Mouse (Mus musculus) liver, postnatal 0 days (tissue): ENCODE results near the gene Luc7l. TPM values are rescaled to one million over a fixed set of nuclear protein-coding genes. Genes with fewer than 3 reads are reported as not detected.
A peak's percentile ranks its signal among the peaks of the same experiment; 100 is the strongest.

Source experiments
- ATAC-seq: fragments of 200-750 bp; cut with Nextera tagmentation; 2 replicates; pipeline ENCODE4 v1.8.0; 2017; ENCODE audit warnings: mild to moderate bottlenecking, moderate library complexity
- DNase-seq: peaks from one replicate; pipeline ENCODE4 v3.0.0-alpha.2; 2016
- H3K27ac ChIP-seq: fragments of 300-500 bp; sonication (generic); 2 replicates; pipeline ENCODE4 v1.5.1; 2014; ENCODE audit warnings: antibody characterized with exemption, moderate library complexity, mild to moderate bottlenecking, low read depth
- H3K27me3 ChIP-seq: fragments of 300-500 bp; sonication (generic); 2 replicates; pipeline ENCODE4 v1.6.1; 2014; ENCODE audit warnings: low read length, control low read depth, mixed read lengths; ENCODE audit not compliant: insufficient read depth
- H3K36me3 ChIP-seq: fragments of 300-500 bp; sonication (generic); replicated peaks from 2 replicates; pipeline ENCODE4 v1.6.1; 2014; ENCODE audit warnings: mild to moderate bottlenecking, control low read depth, low read length, moderate library complexity, mixed read lengths; ENCODE audit not compliant: insufficient read depth
- H3K4me1 ChIP-seq: fragments of 300-500 bp; sonication (generic); 2 replicates; pipeline ENCODE4 v1.6.1; 2014; ENCODE audit warnings: antibody characterized with exemption, mild to moderate bottlenecking, control low read depth; ENCODE audit not compliant: insufficient read depth
- H3K4me2 ChIP-seq: fragments of 300-500 bp; sonication (generic); 2 replicates; pipeline ENCODE4 v1.6.1; 2014; ENCODE audit warnings: low read depth, mild to moderate bottlenecking, low read length, moderate library complexity, mixed read lengths
- H3K4me3 ChIP-seq: fragments of 300-500 bp; sonication (generic); 2 replicates; pipeline ENCODE4 v1.5.1; 2014; ENCODE audit warnings: low read depth, low read length
- H3K9ac ChIP-seq: fragments of 300-500 bp; sonication (generic); replicated peaks from 2 replicates; pipeline ENCODE4 v1.6.1; 2014; ENCODE audit warnings: mild to moderate bottlenecking, moderate library complexity
- H3K9me3 ChIP-seq: fragments of 300-500 bp; sonication (generic); 2 replicates; pipeline ENCODE4 v1.6.1; 2016; ENCODE audit warnings: mild to moderate bottlenecking, control low read depth, low read length, mixed read lengths
- CTCF ChIP-seq: sonication (generic); IDR thresholded peaks from 2 replicates; pipeline ENCODE4 v1.5.1; 2016; ENCODE audit warnings: antibody characterized with exemption, low read depth
- EP300 ChIP-seq: IDR thresholded peaks from 2 replicates; pipeline ENCODE4 v1.6.1; 2016; ENCODE audit warnings: antibody characterized with exemption, low read depth, mild to moderate bottlenecking
- WGBS: fragments of 180-500 bp; shearing (Covaris S2); extraction: QIAGEN DNeasy Blood & Tissue Kit; methylation state at CpG from one replicate; pipeline ENCODE4 v1.1.7; 2014; ENCODE audit not compliant: insufficient replicate concordance; 5-methylcytosine and 5-hydroxymethylcytosine counted together
- polyA plus RNA-seq: library from polyadenylated mRNA; unstranded; fragments of >200 nt; fragmentation: Nextera tagmentation; extraction: Ambion mirVana; gene quantifications from 2 replicates; pipeline ENCODE4 v1.2.1, GENCODE M21; 2015

Gene Luc7l
- polyA plus RNA-seq, 1 experiment from 2014 or later: 21.8 TPM

GRCm38 (mm10) chr17:26314291-26314690 is 61.6 kb downstream of the Luc7l start:
- H3K9ac ChIP-seq: no peak overlapping the region
- H3K4me1 ChIP-seq: no peaks in the 10 kb centered on the region
- H3K4me3 ChIP-seq: no peak overlapping the region
- WGBS: 11% methylated on average over 6 of the region's 6 CpGs
- ATAC-seq (no peak), DNase-seq (peak; percentile 72)
- no peaks in the 10 kb centered on the region for H3K9me3 ChIP-seq
- H3K27ac ChIP-seq: no peak overlapping the region
- H3K36me3 ChIP-seq: no peaks in the 10 kb centered on the region
- H3K27me3 ChIP-seq: no peaks in the 10 kb centered on the region
- H3K4me2 ChIP-seq: no peak overlapping the region
- TF ChIP-seq CTCF: peak; percentile 63
- no peak for TF ChIP-seq EP300

GRCm38 (mm10) chr17:26315474-26315873 is 62.8 kb downstream of the Luc7l start:
- WGBS: 39% methylated on average over 10 of the region's 10 CpGs
- H3K4me1 ChIP-seq: no peaks in the 10 kb centered on the region
- H3K4me3 ChIP-seq: no peak overlapping the region
- DNase-seq (no peak), ATAC-seq (no peak)
- no peak overlapping the region for H3K27ac ChIP-seq
- H3K36me3 ChIP-seq: no peaks in the 10 kb centered on the region
- no peak overlapping the region for H3K9ac ChIP-seq
- no peaks in the 10 kb centered on the region for H3K27me3 ChIP-seq
- no peak overlapping the region for H3K4me2 ChIP-seq
- TF ChIP-seq CTCF (no peak), EP300 (no peak)
- no peaks in the 10 kb centered on the region for H3K9me3 ChIP-seq

GRCm38 (mm10) chr17:26318441-26318840 is 65.7 kb downstream of the Luc7l start:
- H3K27me3 ChIP-seq: no peaks in the 10 kb centered on the region
- H3K9me3 ChIP-seq: no peaks in the 10 kb centered on the region
- H3K36me3 ChIP-seq: no peaks in the 10 kb centered on the region
- WGBS: 92% methylated on average over 1 of the region's 1 CpGs
- H3K4me2 ChIP-seq: no peak overlapping the region
- H3K4me3 ChIP-seq: no peak overlapping the region
- ATAC-seq (no peak), DNase-seq (no peak)
- H3K27ac ChIP-seq: no peak overlapping the region
- H3K9ac ChIP-seq: no peak overlapping the region
- TF ChIP-seq CTCF (no peak), EP300 (no peak)
- H3K4me1 ChIP-seq: no peaks in the 10 kb centered on the region

Other genes with a start within 250 kb of the Luc7l start
- 1.7 TPM in 2 replicates for gene Rab11fip3, start 183.3 kb upstream of the Luc7l start, polyA plus RNA-seq
- 142 and 151 TPM in 2 replicates for gene Decr2, start 162.6 kb upstream of the Luc7l start, polyA plus RNA-seq
- 13.9 and 17.7 TPM in 2 replicates for gene Nme4, start 157.3 kb upstream of the Luc7l start, polyA plus RNA-seq
- gene Tmem8, start 139.6 kb upstream of the Luc7l start, polyA plus RNA-seq: 2.5 and 2.6 TPM in 2 replicates
- gene Mrpl28, start 129.4 kb upstream of the Luc7l start, polyA plus RNA-seq: 81.9 and 85.9 TPM in 2 replicates
- 4.7 TPM in 2 replicates for gene Axin1, start 114.2 kb upstream of the Luc7l start, polyA plus RNA-seq
- 18.8 and 20.5 TPM in 2 replicates for gene Pdia2, start 53.8 kb upstream of the Luc7l start, polyA plus RNA-seq
- 0.21 TPM in 1 of 2 replicates, not detected in the other for gene Rgs11, start 49.9 kb upstream of the Luc7l start, polyA plus RNA-seq
- gene Arhgdig, start 45.1 kb upstream of the Luc7l start, polyA plus RNA-seq: 3.1 and 4.9 TPM in 2 replicates
- gene Fam234a, start 8.7 kb upstream of the Luc7l start, polyA plus RNA-seq: 23.4 and 25.2 TPM in 2 replicates
- gene Neurl1b, start 161.9 kb downstream of the Luc7l start, polyA plus RNA-seq: 0.05 and 0.06 TPM in 2 replicates